Mouse (Mus musculus) bone marrow, adult 2 months (tissue): ENCODE data around the gene Hist2h3c2. TPM values are rescaled to one million over a fixed set of nuclear protein-coding genes. Genes with fewer than 3 reads are reported as not detected.
"Not testable (repeated sequence)": the region's sequence is repeated elsewhere in the genome, so short reads cannot be mapped to it uniquely, and the experiment has no call there.

Source experiments
- H3K27ac ChIP-seq: fragments of 200-500 bp; 2 replicates; pipeline ENCODE4 v1.5.1; 2012; ENCODE audit warnings: low read depth, mild to moderate bottlenecking, control low read depth, inconsistent platforms, low read length; ENCODE audit not compliant: control insufficient read depth, poor library complexity, insufficient read depth
- H3K4me1 ChIP-seq: fragments of 200-500 bp; 2 replicates; pipeline ENCODE4 v1.6.1; 2011; ENCODE audit warnings: low read length; ENCODE audit not compliant: control insufficient read depth, insufficient read depth
- H3K4me3 ChIP-seq: fragments of 200-500 bp; replicated peaks from 2 replicates; pipeline ENCODE3; 2011; ENCODE audit warnings: mild to moderate bottlenecking, low read depth, low read length, control low read depth; ENCODE audit not compliant: control insufficient read depth
- CTCF ChIP-seq: fragments of 200-500 bp; IDR thresholded peaks from 2 replicates; pipeline ENCODE4 v1.5.1; 2011; ENCODE audit warnings: low read length, control low read depth; ENCODE audit not compliant: control insufficient read depth, insufficient read depth
- POLR2A ChIP-seq: fragments of 200-500 bp; IDR thresholded peaks from 2 replicates; pipeline ENCODE4 v1.6.1; 2011; ENCODE audit warnings: low read depth, mild to moderate bottlenecking, control low read depth, low read length, borderline replicate concordance; ENCODE audit not compliant: control insufficient read depth
- WGBS: fragments of 180-500 bp; shearing (Covaris S2); methylation state at CpG from one replicate; pipeline ENCODE4 v1.1.7; 2018; 5-methylcytosine and 5-hydroxymethylcytosine counted together
- polyA plus RNA-seq: library from polyadenylated mRNA; stranded (reverse); fragments of >200 nt; gene quantifications from 2 replicates; pipeline ENCODE4 v1.2.4, GENCODE M21; 2011; ENCODE audit warnings: low replicate concordance; ENCODE audit not compliant: missing spikeins, insufficient read depth, insufficient read length

Hist2h3c2 gene
- polyA plus RNA-seq, 1 experiment: 79.9 TPM

DNA sequence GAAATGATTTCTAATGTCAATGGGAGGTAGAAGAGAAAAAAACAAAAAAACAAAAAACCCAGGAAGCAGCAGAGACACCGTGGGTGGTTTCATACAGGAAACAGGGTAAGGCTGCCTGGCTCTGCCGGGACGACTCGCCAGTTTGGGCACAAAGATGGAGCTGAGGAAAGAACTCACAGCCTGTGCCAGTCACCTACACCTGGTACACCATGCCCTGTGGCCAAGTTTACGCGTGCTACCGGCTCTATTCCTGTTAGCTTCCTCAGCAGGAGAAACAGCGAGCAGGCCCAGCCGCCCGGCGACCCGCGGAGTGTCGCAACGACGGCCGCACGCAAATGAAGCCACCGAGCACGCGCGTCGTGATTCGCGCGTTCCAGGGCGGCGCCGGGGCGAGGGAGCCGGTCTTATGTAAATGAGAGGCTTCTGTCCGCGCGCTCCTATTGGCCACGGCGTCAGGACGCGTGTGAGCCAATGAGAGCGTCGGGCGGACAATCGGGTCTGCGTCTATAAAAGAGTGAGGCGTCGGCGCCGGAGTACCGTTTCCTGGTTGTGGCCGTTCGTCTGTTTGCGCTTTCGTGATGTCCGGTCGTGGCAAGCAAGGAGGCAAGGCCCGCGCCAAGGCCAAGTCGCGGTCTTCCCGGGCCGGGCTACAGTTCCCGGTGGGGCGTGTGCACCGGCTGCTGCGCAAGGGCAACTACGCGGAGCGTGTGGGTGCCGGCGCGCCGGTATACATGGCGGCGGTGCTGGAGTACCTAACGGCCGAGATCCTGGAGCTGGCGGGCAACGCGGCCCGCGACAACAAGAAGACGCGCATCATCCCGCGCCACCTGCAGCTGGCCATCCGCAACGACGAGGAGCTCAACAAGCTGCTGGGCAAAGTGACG lies 6.3 kb upstream of the Hist2h3c2 start, which contains the start of gene Hist2h2aa1:
Gene Hist2h2aa1, plus strand, starts transcription at position 495 of the 884 bp plus-strand sequence.
- Histone ChIP-seq H3K27ac (peak within 1 kb of the TSS; percentile 98), H3K4me3 (peak within 1 kb of the TSS; percentile 82)
- WGBS: 0% methylated on average over 43 of the region's 88 CpGs
- TF ChIP-seq POLR2A: peak; percentile 55
- H3K4me1 ChIP-seq: not testable (repeated sequence)

DNA sequence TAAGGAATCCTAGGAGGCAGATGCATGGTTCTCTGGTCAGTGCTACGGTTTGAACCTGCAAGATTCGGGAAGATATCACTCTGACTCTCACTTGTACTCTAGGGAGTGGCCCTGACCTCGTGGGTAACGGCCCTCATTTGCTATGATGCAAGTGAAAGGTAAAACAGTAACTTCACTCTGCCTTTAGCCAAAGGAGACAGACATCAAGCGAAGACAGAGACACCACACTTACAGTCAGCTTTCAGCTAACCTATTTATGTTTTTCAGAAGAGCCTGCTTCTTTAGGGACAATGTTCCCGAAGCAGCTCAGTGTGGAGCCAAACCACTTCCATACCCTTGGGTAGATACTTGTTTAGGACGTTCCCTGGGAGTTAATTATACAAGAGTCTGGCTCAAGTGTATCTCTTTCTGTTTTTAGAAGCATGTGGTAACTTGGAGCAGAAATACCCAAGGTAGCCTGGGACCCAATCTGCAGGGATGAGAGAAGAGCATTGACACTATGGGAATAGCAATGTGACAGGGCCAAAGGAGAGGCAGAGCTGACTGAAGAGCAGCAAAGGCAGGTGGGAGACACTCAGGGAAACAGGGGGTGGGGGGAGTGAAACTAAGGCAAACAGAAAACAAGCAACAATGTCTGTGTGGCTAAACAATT lies 5.1 kb upstream of the Hist2h3c2 start:
- H3K4me3 ChIP-seq: peak overlapping the region; percentile 82
- H3K27ac ChIP-seq: peak overlapping the region; percentile 94
- peaks cover 5% of the 10 kb centered on the region for H3K4me1 ChIP-seq
- 48% methylated on average over 7 of the region's 7 CpGs for WGBS
- TF ChIP-seq CTCF: no peak
- no peak for TF ChIP-seq POLR2A

- peak overlapping the region; percentile 46; the same call in 1 of the 2 replicates for H3K27ac ChIP-seq
- TF ChIP-seq CTCF (no peak), POLR2A (no peak)
- H3K4me3 ChIP-seq: no peak overlapping the region
- WGBS: 82% methylated on average over 9 of the region's 9 CpGs
- H3K4me1 ChIP-seq: peaks cover 4% of the 10 kb centered on the region
Measured at GRCm38 (mm10) chr3:96240799-96241197, 1.9 kb upstream of the Hist2h3c2 start.

- peak; percentile 64 for TF ChIP-seq POLR2A
- Histone ChIP-seq H3K27ac (peak within 1 kb of the TSS; percentile 95), H3K4me3 (peak within 1 kb of the TSS; percentile 76)
- WGBS: 2% methylated on average over 44 of the region's 85 CpGs
- H3K4me1 ChIP-seq: not testable (repeated sequence)
Measured at GRCm38 (mm10) chr3:96239949-96240798, 1.2 kb upstream of the Hist2h3c2 start, which contains the start of gene Hist2h2aa2. Gene Hist2h2aa2, minus strand, starts transcription at chr3:96240276.

- H3K4me3 ChIP-seq: peak overlapping the region; percentile 60
- no peak for TF ChIP-seq POLR2A
- WGBS: 2% methylated on average over 12 of the region's 12 CpGs
- no peaks in the 10 kb centered on the region; the same call in none of the 2 replicates for H3K4me1 ChIP-seq
- peak overlapping the region; percentile 97 for H3K27ac ChIP-seq
Measured at GRCm38 (mm10) chr3:96237904-96238511, 919 bp downstream of the Hist2h3c2 start.

GRCm38 (mm10) chr3:96237335-96237903 lies 1.5 kb downstream of the Hist2h3c2 start:
- no peaks in the 10 kb centered on the region; the same call in none of the 2 replicates for H3K4me1 ChIP-seq
- peak overlapping the region; percentile 97 for H3K27ac ChIP-seq
- TF ChIP-seq POLR2A (no peak), CTCF (no peak)
- peak overlapping the region; percentile 60 for H3K4me3 ChIP-seq
- 47% methylated on average over 7 of the region's 7 CpGs for WGBS

DNA sequence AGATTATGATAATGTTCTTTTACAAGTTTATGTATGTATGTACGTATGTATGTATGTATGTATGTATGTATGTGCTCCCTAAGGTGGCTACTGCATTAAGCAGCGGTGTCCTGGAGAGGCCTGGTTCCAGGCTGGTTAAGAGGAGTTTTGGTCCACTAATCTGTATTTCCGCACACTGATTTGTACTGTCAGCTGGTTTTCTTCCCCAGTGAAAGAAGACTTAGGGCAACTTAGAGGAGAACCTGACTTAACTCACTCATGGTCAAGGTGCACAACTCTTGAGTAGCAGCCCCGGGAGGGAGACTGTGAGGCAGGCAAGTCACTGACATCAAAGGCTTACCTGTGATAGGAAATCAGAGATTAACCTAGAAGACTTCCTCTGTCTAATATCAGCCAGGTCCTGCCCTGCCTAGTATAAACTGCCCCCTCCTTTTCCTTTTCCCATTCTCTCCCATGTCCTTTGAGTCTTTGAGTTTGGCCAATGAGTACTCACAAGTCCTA lies 2.0 kb downstream of the Hist2h3c2 start:
- H3K4me3 ChIP-seq: peak overlapping the region; percentile 60
- peak overlapping the region; percentile 39; the same call in 1 of the 2 replicates for H3K27ac ChIP-seq
- no peak for TF ChIP-seq POLR2A
- no peak for TF ChIP-seq CTCF
- WGBS: 81% methylated on average over 4 of the region's 4 CpGs
- no peaks in the 10 kb centered on the region; the same call in none of the 2 replicates for H3K4me1 ChIP-seq

DNA sequence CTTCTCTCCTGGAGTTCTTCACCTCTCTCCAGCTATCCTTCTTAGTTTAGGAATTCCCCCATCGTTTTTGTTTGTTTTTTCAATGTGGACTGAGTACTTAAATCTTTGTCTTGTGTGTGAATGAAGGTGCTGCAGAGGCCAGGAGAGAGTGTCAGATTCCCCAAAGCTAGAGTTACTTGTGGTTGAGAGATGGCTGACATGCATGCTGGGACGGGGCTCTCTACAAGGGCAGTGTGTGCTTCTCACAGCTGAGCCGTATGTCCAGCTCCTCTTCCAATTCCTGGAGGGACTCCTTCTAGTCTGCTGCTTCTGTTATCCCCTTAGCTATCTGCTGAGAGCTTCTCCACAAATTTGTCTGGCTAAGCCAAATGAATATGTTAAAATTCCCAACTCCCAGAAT lies 3.1 kb downstream of the Hist2h3c2 start:
- WGBS: 80% methylated on average over 3 of the region's 3 CpGs
- no peaks in the 10 kb centered on the region; the same call in none of the 2 replicates for H3K4me1 ChIP-seq
- TF ChIP-seq POLR2A: no peak
- TF ChIP-seq CTCF: no peak
- H3K4me3 ChIP-seq: no peak overlapping the region
- H3K27ac ChIP-seq: no peak overlapping the region
